9 mouse cellular contexts compared by ENCODE assay signal in the genomic region with DNA sequence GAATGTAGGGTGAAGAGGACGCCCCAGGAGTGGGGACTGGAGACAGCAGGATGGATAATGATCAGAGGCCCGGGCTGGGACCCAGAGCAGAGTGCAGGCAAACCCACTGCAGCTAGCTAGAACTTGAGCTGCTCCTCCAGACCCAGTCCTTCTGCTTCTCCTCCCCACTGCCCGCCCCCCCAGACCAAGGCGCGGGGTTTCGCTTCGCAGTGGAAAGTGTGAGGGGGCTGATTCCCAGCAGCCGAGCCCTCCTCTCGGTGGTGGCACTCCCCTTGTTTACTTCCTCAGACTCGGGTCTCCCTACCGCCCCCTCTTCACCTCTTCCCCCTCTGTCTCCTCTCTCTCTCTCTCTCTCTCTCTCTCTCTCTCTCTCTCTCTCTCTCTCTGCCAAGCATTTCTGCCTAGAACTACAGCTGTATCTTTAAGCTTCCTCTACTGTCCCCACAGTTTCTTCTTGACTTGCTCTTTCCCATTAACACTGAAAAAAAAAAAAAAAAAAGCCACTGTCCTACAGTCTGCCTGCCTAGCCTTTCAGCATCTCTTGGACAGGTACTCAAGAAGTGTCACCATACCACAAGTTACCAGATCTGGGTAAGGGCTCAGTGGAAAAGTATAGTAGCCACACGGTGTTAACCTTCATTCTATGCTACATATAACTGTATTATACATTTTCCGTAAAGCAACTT. TPM values are rescaled to one million over a fixed set of nuclear protein-coding genes. Genes with fewer than 3 reads are reported as not detected.
DNase-seq lines count a peak whose midpoint lies in the region; ATAC-seq and TF ChIP-seq lines count a peak whose summit lies in the region.
"Had no signal": no experiment of that assay in that cellular context is flagged by ENCODE, and none has a peak within 500 bp of the region (broad histone marks: within the 10 kb centered on the region; RNA-seq: fewer than 3 reads in every experiment).

A gene (minus strand): TSS at position 173 of the 686 bp plus-strand sequence.

- peak within 1 kb of the TSS; percentile 31; the same call in 1 of the 2 replicates for H3K27ac ChIP-seq in forebrain, embryonic 12.5 days
- no peak within 1 kb of the TSS for H3K27ac ChIP-seq in forebrain, embryonic 14.5 days (ENCODE audit: low read depth, low read length)
- H3K27ac ChIP-seq in intestine, postnatal 0 days (ENCODE audit: low read depth, low read length): no peak within 1 kb of the TSS
- peak within 1 kb of the TSS; percentile 65; the same call in 1 of the 2 replicates for H3K27ac ChIP-seq in thymus, adult 2 months (ENCODE audit: control insufficient read depth, insufficient read depth, low read length)

- peaks cover 53% of the 10 kb centered on the region for H3K4me1 ChIP-seq in forebrain, embryonic 12.5 days
- peaks cover 24% of the 10 kb centered on the region for H3K4me1 ChIP-seq in forebrain, embryonic 14.5 days (ENCODE audit: control insufficient read depth, insufficient read depth, low read length)
- H3K4me1 ChIP-seq in intestine, postnatal 0 days (replicated peaks; ENCODE audit: control insufficient read depth, insufficient read depth, low read length): peaks cover 13% of the 10 kb centered on the region
- peaks cover 48% of the 10 kb centered on the region for H3K4me1 ChIP-seq in thymus, adult 2 months (replicated peaks; ENCODE audit: control insufficient read depth, insufficient read depth, low read length)

- TF ChIP-seq POLR2A in thymus, adult 2 months (IDR thresholded peaks at IDR 0.05; ENCODE audit: control insufficient read depth, extremely low read depth, insufficient read depth, low read length, poor library complexity): 0 out of 2 replicates have a peak, but pooled peaks have one; percentile 24

- intact Hi-C loops in left cerebral cortex, postnatal 14 days (cut with DNase I): no loop called here

- no peak for DNase-seq in forebrain, embryonic 14.5 days (ENCODE audit: low spot score)
- DNase-seq in lung, postnatal 10 days: peak; percentile 52
- DNase-seq in lung, postnatal 36 days: no peak
- DNase-seq in thymus, adult 2 months: peak; percentile 60
- DNase-seq in left cerebral cortex, postnatal 14 days (ENCODE audit: low spot score in 2 of 2): no peak
- DNase-seq in embryo, embryonic 9.5 days (ENCODE audit: extremely low spot score): no peak
- DNase-seq: adrenal gland, postnatal 10 days had no signal

- no peaks in the 10 kb centered on the region for H3K9me3 ChIP-seq in forebrain, embryonic 12.5 days
- H3K9me3 ChIP-seq in forebrain, embryonic 14.5 days (replicated peaks; ENCODE audit: control insufficient read depth, low read length): no peaks in the 10 kb centered on the region
- no peaks in the 10 kb centered on the region for H3K9me3 ChIP-seq in intestine, postnatal 0 days (ENCODE audit: control insufficient read depth)

- H3K4me3 ChIP-seq in forebrain, embryonic 12.5 days (replicated peaks): no peak within 1 kb of the TSS
- H3K4me3 ChIP-seq in forebrain, embryonic 14.5 days (ENCODE audit: low read depth, low read length): no peak within 1 kb of the TSS
- no peak within 1 kb of the TSS for H3K4me3 ChIP-seq in intestine, postnatal 0 days (ENCODE audit: low read depth, low read length)
- H3K4me3 ChIP-seq in thymus, adult 2 months (ENCODE audit: control insufficient read depth, insufficient read depth, low read length): peak within 1 kb of the TSS; percentile 38

- peak within 1 kb of the TSS; percentile 44; the same call in 1 of the 2 replicates for H3K9ac ChIP-seq in forebrain, embryonic 12.5 days
- no peak within 1 kb of the TSS for H3K9ac ChIP-seq in forebrain, embryonic 14.5 days (ENCODE audit: low read length)
- 0 out of 2 replicates have a peak within 1 kb of the TSS, but pooled peaks have one; percentile 3 for H3K9ac ChIP-seq in intestine, postnatal 0 days (ENCODE audit: low read depth, low read length)

- ATAC-seq in forebrain, embryonic 12.5 days (ENCODE audit: low FRiP score): no peak
- no peak for ATAC-seq in forebrain, embryonic 14.5 days
- no peak for ATAC-seq in intestine, postnatal 0 days

- H3K36me3 ChIP-seq in forebrain, embryonic 12.5 days (replicated peaks): peaks cover 29% of the 10 kb centered on the region
- H3K36me3 ChIP-seq in forebrain, embryonic 14.5 days (ENCODE audit: control insufficient read depth, insufficient read depth, low read length): peaks cover 28% of the 10 kb centered on the region
- H3K36me3 ChIP-seq in intestine, postnatal 0 days (ENCODE audit: control insufficient read depth, insufficient read depth): peaks cover 18% of the 10 kb centered on the region
- H3K36me3 ChIP-seq in thymus, adult 2 months (ENCODE audit: control insufficient read depth, insufficient read depth, low read length): peaks cover 12% of the 10 kb centered on the region

- 22% methylated on average over 8 of the region's 13 CpGs for WGBS in forebrain, embryonic 12.5 days
- 19% methylated on average over 13 of the region's 13 CpGs for WGBS in forebrain, embryonic 14.5 days
- 24% methylated on average over 13 of the region's 13 CpGs for WGBS in intestine, postnatal 0 days
- 16% methylated on average over 13 of the region's 13 CpGs for WGBS in thymus, adult 2 months

- H3K27me3 ChIP-seq in forebrain, embryonic 12.5 days: peaks cover 32% of the 10 kb centered on the region
- 0 out of 2 replicates have a peak, but pooled peaks cover 2% of the 10 kb centered on the region for H3K27me3 ChIP-seq in forebrain, embryonic 14.5 days (replicated peaks; ENCODE audit: control insufficient read depth, insufficient read depth, low read length)
- H3K27me3 ChIP-seq in intestine, postnatal 0 days (replicated peaks; ENCODE audit: control insufficient read depth, insufficient read depth, low read length): peaks cover 13% of the 10 kb centered on the region; the same call in 1 of the 2 replicates
- H3K27me3 ChIP-seq in thymus, adult 2 months (ENCODE audit: control insufficient read depth, insufficient read depth, low read length): no peaks in the 10 kb centered on the region

- H3K4me2 ChIP-seq in forebrain, embryonic 12.5 days: peak within 1 kb of the TSS; percentile 22; the same call in 1 of the 2 replicates
- H3K4me2 ChIP-seq in forebrain, embryonic 14.5 days (ENCODE audit: low read length): no peak within 1 kb of the TSS
- peak within 1 kb of the TSS; percentile 32 for H3K4me2 ChIP-seq in intestine, postnatal 0 days (replicated peaks; ENCODE audit: low read depth)

- TF ChIP-seq CTCF in intestine, postnatal 0 days (IDR thresholded peaks at IDR 0.05; ENCODE audit: low read depth): no peak
- no peak for TF ChIP-seq CTCF in thymus, adult 2 months (IDR thresholded peaks at IDR 0.05; ENCODE audit: borderline replicate concordance, control insufficient read depth, extremely low read depth, insufficient read depth, low read length, poor library complexity)

RNA-seq across cellular contexts. Expression of the gene that starts here (rescaled TPM):
- 2.0 and 3.0 TPM in 2 replicates for polyA plus RNA-seq in forebrain, embryonic 12.5 days (2016; fragmentation: Nextera tagmentation; extraction: Ambion mirVana)
- polyA plus RNA-seq in forebrain, embryonic 14.5 days (2014; fragmentation: Nextera tagmentation; extraction: Ambion mirVana): 1.2 and 2.7 TPM in 2 replicates
- polyA plus RNA-seq in intestine, postnatal 0 days (2015; fragmentation: Nextera tagmentation; extraction: Ambion mirVana): 1.6 and 1.7 TPM in 2 replicates
- polyA plus RNA-seq in thymus, adult 2 months (2012; rRNA removed): 27.7 and 30.1 TPM in 2 replicates
- total RNA-seq in left cerebral cortex, postnatal 14 days (2021): 1 to 10 TPM; 2.1 to 3.0 TPM

Comparison
In these comparisons a context has a peak if more than half of its experiments do, and no peak if none do; other contexts are left out.
1. H3K27ac ChIP-seq: peak in forebrain, embryonic 12.5 days (single experiment) and thymus, adult 2 months (single experiment); none in forebrain, embryonic 14.5 days (single experiment) and intestine, postnatal 0 days (single experiment).
2. DNase-seq: peak in lung, postnatal 10 days (single experiment) and thymus, adult 2 months (single experiment); none in forebrain, embryonic 14.5 days (single experiment), lung, postnatal 36 days (single experiment), left cerebral cortex, postnatal 14 days (0 of 2) and embryo, embryonic 9.5 days (single experiment).